Mouse (Mus musculus) bone marrow, adult 2 months (tissue): Measurements from ENCODE around the gene Gpc6. TPM values are rescaled to one million over a fixed set of nuclear protein-coding genes. Genes with fewer than 3 reads are reported as not detected.

Experiments
- H3K27ac ChIP-seq: fragments of 200-500 bp; 2 replicates; pipeline ENCODE4 v1.5.1; 2012; ENCODE audit warnings: low read depth, mild to moderate bottlenecking, control low read depth, inconsistent platforms, low read length; ENCODE audit not compliant: control insufficient read depth, poor library complexity, insufficient read depth
- H3K4me1 ChIP-seq: fragments of 200-500 bp; 2 replicates; pipeline ENCODE4 v1.6.1; 2011; ENCODE audit warnings: low read length; ENCODE audit not compliant: control insufficient read depth, insufficient read depth
- H3K4me3 ChIP-seq: fragments of 200-500 bp; replicated peaks from 2 replicates; pipeline ENCODE3; 2011; ENCODE audit warnings: mild to moderate bottlenecking, low read depth, low read length, control low read depth; ENCODE audit not compliant: control insufficient read depth
- CTCF ChIP-seq: fragments of 200-500 bp; IDR thresholded peaks from 2 replicates; pipeline ENCODE4 v1.5.1; 2011; ENCODE audit warnings: low read length, control low read depth; ENCODE audit not compliant: control insufficient read depth, insufficient read depth
- POLR2A ChIP-seq: fragments of 200-500 bp; IDR thresholded peaks from 2 replicates; pipeline ENCODE4 v1.6.1; 2011; ENCODE audit warnings: low read depth, mild to moderate bottlenecking, control low read depth, low read length, borderline replicate concordance; ENCODE audit not compliant: control insufficient read depth
- WGBS: fragments of 180-500 bp; shearing (Covaris S2); methylation state at CpG from one replicate; pipeline ENCODE4 v1.1.7; 2018; 5-methylcytosine and 5-hydroxymethylcytosine counted together
- polyA plus RNA-seq: library from polyadenylated mRNA; stranded (reverse); fragments of >200 nt; gene quantifications from 2 replicates; pipeline ENCODE4 v1.2.4, GENCODE M21; 2011; ENCODE audit warnings: low replicate concordance; ENCODE audit not compliant: missing spikeins, insufficient read depth, insufficient read length

Gpc6 gene
- polyA plus RNA-seq, 1 experiment = 2.2 TPM

DNA sequence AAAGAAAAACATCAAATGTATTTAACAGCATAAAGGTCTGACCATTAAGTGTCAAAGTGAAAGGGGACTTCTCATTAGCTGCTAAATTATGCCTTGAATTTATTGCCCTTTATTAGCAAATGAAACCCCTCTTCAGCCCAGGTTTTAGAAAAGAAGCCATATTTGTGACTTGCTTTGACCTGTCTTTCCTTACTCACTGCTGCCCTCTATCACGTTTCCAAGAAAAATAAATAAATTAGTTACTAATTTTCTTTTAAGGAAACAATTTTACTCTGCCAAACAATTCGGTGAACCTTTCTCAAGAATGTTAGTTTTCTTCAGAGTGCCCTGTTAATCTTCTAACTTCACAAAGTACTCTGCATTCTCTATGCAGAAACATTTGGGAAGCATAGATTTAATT is 964.5 kb downstream of the Gpc6 start:
- 46% methylated on average over 2 of the region's 2 CpGs for WGBS
- no peak for TF ChIP-seq POLR2A
- no peak for TF ChIP-seq CTCF
- Histone ChIP-seq H3K4me3 (no peak overlapping the region), H3K4me1 (no peaks in the 10 kb centered on the region), H3K27ac (no peak overlapping the region)

DNA sequence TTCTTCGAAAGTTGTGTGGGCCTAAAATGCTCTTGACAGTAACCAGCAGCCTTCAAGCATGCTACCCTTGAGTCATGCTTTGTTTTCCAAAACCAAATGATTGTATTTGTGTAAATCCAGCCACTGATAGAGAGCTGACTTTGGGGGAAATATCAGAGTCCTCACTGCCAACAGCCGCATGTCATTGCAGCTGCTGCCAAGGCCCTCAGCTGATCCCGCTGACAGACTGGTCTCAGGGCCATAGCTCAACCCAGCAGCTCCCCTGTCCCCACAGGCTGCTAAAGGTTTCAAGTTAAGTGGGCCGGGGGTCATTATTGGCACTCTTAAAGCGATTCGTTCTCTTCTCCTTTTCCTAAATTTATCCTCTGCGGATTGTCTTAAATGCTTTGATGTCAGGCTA is 966.3 kb downstream of the Gpc6 start:
- H3K4me3 ChIP-seq = no peak overlapping the region
- 80% methylated on average over 7 of the region's 7 CpGs for whole genome bisulfite sequencing
- H3K27ac ChIP-seq = no peak overlapping the region
- TF ChIP-seq POLR2A (no peak), CTCF (no peak)
- no peaks in the 10 kb centered on the region for H3K4me1 ChIP-seq

GRCm38 (mm10) chr14:117892026-117892425 is 966.9 kb downstream of the Gpc6 start:
- 82% methylated on average over 4 of the region's 4 CpGs for WGBS
- no peak overlapping the region for H3K27ac ChIP-seq
- H3K4me3 ChIP-seq = no peak overlapping the region
- H3K4me1 ChIP-seq = no peaks in the 10 kb centered on the region
- TF ChIP-seq CTCF (no peak), POLR2A (no peak)

- Histone ChIP-seq H3K27ac (no peak overlapping the region), H3K4me3 (no peak overlapping the region), H3K4me1 (no peaks in the 10 kb centered on the region)
- 80% methylated on average over 10 of the region's 10 CpGs for WGBS
- TF ChIP-seq POLR2A = no peak
- TF ChIP-seq CTCF = no peak
Observed at GRCm38 (mm10) chr14:117894869-117895538, 969.9 kb downstream of the Gpc6 start.

DNA sequence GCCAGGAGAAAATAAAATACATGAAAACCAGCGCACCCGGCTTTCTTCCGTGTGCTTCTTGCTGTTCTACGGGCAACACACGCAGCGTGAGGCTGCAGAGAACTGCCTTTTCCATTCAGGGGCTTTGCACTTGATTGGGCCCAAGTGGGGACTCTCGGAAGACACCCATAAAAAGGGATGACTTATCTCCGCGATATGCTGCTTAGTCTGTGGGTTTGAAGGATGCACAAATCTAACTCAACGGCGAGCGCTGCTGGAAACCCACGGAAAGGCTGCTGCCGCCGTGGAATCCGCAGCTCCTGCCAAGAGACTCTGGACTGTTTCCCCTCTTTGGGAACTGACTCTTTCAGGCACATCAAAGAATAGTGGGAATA is 970.4 kb downstream of the Gpc6 start:
- Histone ChIP-seq H3K27ac (no peak overlapping the region), H3K4me3 (no peak overlapping the region), H3K4me1 (no peaks in the 10 kb centered on the region)
- WGBS = 91% methylated on average over 16 of the region's 16 CpGs
- TF ChIP-seq POLR2A (no peak), CTCF (no peak)

DNA sequence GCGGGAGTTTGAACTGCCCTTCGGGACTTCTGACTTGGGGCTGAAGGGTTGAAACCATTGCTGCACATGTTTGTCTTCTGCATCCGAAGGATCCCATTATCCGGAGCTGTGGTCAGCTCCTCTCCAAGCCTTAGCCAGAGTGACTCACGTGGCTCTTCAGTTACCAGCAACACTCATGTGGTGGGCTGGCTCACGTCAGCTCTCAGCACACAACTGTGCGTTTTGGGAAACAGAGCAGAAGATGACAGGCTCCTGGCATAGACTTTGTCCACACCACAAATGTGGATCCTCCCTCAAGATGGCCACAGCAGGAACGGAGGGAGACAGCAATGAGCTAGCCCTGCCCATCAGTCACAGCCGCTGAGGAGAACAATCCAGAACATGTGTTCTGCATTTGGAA is 979.2 kb downstream of the Gpc6 start:
- no peak for TF ChIP-seq POLR2A
- no peak for TF ChIP-seq CTCF
- 78% methylated on average over 9 of the region's 9 CpGs for WGBS

GRCm38 (mm10) chr14:117905701-117906100 is 980.6 kb downstream of the Gpc6 start:
- no peak for TF ChIP-seq POLR2A
- no peak for TF ChIP-seq CTCF
- 71% methylated on average over 10 of the region's 10 CpGs for WGBS
- Histone ChIP-seq H3K4me1 (no peaks in the 10 kb centered on the region), H3K27ac (no peak overlapping the region), H3K4me3 (no peak overlapping the region)

More for the DNA sequence above, 979.2 kb downstream of the Gpc6 start:
- H3K27ac ChIP-seq = no peak overlapping the region
- no peak overlapping the region for H3K4me3 ChIP-seq
- no peaks in the 10 kb centered on the region for H3K4me1 ChIP-seq

GRCm38 (mm10) chr14:117906361-117906760 is 981.2 kb downstream of the Gpc6 start:
- Histone ChIP-seq H3K4me1 (no peaks in the 10 kb centered on the region), H3K4me3 (no peak overlapping the region), H3K27ac (no peak overlapping the region)
- TF ChIP-seq POLR2A (no peak), CTCF (no peak)
- WGBS = 80% methylated on average over 5 of the region's 5 CpGs
